Mouse (Mus musculus) right cerebral cortex, adult 18-20 months (tissue): Measurements from ENCODE around the gene Gm11541.
"Not testable (repeated sequence)": the region's sequence is repeated elsewhere in the genome, so short reads cannot be mapped to it uniquely, and the experiment has no call there.

ENCODE experiments used
- DNase-seq: peaks from one replicate; pipeline ENCODE4 v3.0.0; 2022; ENCODE audit warnings: mixed read lengths

Gm11541 gene

DNA sequence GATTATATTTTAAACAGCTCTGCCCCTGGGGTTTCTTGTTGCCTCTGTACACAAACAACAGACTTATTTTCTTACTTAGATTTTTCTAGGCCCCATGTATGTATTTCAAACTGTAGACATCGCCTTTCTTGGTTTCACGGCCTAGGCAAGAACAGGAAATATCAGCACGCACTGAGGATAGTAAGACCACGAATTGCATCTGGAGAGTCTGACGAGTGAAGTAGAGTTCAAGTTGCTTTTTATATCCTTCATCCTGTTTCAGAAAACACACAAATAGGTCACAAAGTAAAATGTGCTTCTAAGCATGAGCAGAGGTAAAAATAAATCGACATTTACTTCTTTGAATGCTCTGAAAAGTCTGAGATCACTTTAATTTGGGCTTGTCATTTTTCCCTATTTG, 8.8 kb downstream of the Gm11541 start:
- no peak for DNase-seq

DNA sequence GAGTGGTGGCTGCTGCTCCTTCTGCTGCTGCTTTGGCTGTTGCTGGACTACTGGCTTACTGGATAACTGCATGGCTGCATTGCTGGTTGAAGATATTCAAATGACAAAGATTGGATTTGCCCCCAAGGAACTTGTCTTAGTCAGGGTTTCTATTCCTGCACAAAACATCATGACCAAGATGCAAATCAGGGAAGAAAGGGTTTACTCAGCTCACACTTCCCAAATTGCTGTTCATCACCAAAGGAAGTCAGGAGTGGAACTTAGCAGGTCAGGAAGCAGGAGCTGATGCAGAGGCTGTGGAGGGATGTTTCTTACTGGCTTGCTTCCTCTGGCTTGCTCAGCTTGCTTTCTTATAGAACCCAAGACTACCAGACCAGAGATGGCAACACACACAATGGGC, 11.8 kb downstream of the Gm11541 start:
- not testable (repeated sequence) for DNase-seq

DNA sequence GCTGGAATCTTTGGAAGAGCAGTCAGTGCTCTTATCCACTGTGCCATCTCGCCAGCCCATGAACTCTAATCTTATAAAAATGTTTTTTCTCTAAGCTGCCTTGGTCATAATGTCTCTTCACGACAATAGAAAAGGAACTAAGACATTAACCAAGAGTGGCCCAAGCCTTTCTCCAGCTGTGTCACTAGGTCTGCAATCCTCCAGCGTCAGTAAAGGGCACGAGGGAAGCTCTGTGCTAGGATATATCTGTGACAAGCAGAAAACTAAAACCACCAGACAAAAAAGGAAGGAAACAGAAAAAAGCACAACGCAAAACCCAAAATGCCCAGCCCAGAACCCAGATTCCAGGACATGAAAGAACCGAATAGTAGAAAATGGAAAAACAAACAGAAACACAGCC, 17.1 kb downstream of the Gm11541 start:
- DNase-seq = no peak

DNA sequence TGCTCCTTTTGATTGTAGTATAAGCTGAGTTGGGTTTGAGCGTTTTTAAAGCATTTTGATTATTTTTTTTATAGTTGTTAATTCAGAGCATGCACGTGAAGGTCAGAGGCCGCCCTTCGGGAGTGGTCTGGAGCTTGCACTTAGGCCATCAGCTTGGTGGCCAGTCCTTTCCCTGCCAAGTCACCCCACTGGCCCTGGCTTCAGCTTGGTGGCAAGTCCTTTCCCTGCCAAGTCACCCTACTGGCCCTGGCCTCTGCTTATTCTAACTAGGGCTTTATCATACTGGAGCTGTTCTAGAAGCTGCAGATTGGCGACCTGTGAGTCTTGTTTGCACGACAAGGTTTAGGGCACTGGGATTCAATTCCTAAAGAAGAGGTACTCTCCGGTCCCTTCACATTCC, 21.9 kb downstream of the Gm11541 start:
- no peak for DNase-seq

DNA sequence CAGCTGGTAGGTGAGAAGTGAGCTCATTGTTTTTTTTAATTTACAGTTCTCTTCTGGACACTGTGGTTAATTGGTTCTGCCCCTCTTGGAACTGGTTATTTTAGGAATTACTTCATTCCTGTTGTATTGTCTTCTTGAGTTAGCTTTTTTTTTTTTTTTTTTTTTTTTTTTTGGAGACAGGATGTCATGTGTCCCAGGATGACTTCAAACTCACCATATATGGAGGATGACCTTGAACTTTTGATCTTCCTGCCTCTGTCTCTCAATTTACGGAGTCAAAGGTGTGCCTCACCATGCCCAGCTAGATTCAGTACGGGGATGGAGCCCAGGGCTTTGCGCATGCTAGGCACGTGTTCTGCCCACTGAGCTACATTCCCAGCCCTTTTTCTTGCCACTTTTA, 22.7 kb downstream of the Gm11541 start:
- no peak for DNase-seq

DNA sequence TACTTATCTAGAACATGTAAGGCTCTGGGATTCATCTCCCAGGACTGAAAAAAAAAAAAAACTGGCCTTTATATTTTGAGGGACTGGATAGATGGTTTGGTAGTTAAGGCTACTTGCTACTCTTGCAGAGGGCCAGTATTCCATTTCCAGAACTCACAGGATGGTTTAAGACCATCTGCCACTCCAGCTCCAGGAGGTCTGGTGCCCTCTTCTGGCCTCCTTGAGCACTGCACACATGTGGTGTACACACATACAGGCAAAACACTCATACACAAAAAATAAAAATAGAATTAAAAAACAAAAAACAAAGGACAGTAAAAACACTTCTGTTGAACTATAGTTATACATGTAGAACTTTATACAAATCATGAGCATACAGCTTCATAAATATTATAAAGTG, 23.7 kb downstream of the Gm11541 start:
- no peak for DNase-seq

DNA sequence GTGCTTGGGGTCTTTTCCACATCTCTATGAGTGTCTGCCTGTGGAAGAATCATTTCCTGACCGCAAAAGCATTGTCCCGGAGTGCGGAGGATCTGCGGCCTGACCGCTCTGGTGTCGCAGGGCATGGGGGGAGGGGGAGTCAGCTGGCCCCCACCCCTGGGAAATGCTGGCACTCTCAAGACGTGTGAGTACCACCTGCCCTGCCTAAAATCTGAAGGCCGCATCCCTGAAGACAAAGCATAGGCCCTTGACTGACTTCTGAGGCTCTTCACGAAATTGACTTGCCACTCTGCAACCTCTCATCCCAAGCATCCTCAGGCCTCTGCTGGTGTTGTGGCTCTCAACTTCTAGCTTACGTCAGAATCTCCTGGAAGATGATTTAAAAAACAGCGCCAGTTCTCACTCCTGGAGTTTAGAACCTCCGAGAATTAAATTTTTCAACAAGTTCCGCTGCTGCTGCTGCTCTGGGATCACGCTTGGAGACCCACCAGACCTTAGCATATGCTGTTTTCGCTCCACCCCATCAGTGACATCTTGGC, 26.6 kb downstream of the Gm11541 start:
- DNase-seq = no peak

DNA sequence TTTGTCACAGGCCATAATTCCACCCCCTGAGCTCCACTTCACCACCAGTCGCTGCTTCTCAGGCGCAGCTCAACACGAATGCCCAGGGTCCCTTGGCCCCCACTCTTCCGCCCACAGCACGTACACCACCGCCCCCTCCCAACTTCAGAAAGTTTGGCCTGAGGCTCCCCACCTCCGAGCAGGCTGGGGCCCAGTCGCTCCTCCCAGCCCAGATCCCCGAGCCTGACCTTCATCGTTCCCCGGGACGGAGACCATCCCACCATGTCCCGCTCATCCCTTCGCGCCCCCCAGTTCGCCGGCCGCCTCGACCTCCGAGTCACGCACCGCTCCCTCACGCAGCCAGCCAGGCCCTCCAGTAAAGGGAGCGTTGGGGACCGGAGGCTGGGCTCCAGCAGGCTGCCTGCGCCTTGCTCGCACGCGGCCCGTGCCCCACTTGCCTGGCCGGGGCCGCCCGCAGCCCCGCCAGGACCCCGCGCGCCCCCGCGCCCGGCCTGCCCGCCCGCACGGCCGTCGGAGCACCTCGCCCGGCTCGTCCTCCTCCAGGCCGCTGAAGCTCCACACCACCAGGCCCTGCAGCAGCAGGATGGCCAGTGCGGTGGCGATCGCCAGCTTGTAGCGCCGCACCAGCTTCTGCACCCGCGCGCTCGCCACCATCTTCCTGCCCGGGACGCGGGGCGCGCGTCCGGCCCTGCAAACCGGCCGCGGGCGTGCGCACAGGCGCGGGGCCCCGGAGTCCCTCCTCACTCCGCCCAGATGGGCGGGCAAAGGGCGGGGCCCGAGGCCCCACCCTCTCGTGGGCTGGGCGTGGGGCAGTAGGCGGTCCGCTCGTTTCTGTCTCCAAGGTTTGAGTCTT, 27.3 kb downstream of the Gm11541 start, which contains the start of gene Xylt2:
Gene Xylt2, minus strand, starts transcription at position 762 of the 853 bp plus-strand sequence.
- peak; percentile 92 for DNase-seq

DNA sequence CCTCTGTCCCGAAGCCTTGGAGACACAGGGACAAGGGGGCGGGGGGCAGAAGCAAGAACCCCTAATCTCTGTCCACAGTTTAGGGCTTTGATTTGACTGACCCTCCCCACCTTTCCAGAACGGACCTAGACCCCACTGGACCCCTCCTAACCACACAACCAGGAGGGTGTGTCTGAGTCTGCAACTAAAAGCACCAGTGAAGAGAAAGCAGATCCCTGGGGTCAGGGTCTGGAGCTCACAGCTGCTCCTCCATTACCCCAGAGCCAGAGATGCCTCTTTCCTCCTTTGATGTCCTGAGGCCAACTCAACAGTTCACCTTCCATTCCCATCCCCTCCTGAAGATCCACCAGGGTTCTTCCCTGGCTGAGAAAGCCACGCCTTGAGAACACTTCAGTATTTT, 28.0 kb downstream of the Gm11541 start:
- DNase-seq = no peak

DNA sequence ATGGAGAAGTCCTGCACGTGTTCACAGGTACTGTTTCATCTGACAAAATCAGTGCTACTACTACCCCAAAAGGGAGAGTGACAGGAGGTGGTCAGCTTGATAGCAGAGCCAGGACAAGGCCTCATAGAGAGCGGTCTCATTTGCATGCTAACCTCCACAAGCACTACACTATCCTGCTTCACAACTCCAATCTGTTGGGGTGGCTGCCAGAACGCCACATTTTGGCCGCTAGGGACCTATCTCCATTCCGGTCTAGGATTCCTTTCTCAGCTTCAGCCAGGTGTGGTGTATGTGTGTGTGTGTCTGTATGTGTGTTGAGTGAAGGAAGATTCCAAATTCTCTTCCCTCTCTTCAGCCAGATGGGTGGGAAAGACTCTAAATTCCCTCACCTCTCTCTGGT, 28.9 kb downstream of the Gm11541 start:
- no peak for DNase-seq

DNA sequence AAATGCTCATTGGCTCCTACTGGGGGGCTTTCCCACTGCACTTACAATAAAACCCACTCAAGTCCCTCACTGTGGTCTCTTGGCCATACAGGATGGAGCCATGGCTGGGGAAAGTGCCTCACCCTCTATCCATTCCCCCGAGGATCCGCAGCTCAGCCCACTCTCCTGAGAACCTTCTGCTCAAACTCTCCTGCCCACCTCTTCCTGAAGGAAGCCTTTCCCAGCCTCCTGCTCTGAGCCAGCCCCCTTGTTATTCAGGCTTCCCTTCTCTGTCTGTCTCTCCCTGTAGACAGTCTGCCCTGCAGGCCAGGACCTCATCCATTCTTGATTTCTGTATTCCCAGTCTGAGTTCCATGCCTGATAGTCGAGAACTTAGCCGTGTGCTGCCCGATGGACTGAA, 29.3 kb downstream of the Gm11541 start:
- peak; percentile 43 for DNase-seq

DNA sequence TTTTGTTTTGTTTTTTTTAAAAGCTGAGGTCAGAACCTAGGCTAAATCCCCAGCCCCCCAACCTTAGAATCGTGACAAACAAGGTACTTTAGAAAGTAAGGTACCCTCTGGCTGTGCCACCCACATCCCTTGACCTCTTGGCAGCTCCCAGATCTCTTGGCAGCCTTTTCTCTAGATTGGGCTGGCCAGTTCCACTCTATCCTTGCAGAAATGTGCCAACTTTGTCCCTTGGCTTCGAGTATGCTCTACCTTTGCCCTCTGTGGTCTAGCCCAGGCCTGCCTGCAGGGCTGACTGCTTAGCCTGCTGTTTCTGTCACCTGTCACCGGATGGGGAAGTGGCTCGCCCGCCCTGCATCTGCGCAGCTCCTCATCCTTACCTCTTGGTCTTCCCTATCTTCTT, 39.0 kb downstream of the Gm11541 start:
- no peak for DNase-seq

DNA sequence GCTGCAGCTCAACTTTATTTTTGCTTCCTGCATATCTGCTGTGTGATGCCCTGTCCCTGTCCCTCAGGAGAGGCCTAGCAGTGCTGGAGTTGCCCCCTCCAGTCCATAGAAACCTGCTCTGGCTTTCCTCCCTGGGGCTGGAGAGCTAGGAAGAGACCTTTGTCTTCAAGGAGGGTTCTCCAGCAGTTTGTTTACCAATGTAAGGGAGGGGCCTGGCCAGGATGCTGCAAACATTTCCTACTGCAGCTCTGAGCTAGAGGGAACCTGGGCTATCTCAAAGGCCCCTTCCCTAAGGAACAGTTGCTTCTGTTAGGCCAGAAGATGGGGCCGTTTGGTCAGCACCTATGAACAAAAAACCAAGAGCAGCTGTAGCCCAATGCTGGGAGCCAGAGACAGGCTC, 43.0 kb downstream of the Gm11541 start:
- no peak for DNase-seq

DNA sequence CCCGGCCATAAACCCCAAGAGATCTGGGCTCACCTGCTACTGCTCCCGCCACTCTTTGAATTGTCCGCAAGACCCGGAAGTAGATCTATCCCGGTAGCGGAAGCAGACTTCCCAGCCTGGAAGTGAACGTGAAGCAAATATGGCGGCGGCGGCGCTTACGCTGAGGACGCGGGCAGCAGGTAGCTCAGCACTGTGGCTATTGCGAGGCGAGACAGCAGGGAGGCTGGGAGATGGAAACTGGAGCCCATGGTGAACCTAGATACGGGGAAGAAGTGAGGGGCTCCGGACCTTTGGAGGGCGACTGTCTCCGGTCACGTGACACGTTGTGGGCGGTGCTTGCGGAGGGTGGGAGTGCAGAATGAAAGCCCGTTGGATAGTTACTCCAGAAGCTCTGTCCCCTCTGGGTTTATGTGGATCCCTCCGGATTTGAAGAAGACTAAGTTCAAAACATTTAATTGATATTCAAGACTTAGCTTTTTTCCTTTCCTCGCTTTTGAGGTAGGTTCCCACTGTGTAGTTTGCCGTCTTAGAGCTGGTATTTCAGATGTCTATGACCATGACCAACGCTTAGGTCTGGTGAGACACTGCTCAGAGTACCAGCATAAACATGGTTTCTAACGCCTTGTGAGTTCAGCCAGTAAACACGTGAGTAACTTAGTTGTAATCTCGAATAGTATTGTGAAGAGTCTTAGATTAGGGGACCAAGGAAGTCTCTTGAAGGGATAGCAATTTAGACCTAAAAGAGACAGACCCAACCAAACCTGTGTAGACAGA, 50.4 kb downstream of the Gm11541 start, which contains the start of the genes Mrpl27 and Eme1:
Gene Mrpl27, plus strand, starts transcription at position 105 of the 774 bp plus-strand sequence.
Gene Eme1, minus strand, starts transcription at position 302 of the 774 bp plus-strand sequence.
- DNase-seq = peak; percentile 88

DNA sequence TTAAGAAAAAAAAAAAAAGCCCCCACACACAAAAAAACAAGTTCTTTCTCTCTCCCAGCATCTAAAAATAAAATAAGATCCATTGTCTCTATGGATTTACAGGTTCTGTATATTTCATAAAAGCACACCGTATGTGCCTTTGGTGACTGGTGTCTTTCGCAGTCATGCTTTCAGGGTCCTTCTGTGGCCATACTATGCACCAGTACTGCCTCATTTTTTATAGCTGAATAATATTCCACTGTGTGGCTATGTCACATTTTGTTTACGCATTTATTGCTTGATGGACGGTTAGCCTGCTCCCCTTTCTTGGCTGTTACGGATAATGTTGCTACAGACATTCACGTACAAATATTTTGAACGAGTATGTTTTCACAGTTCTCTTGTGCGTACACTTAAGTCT, 51.3 kb downstream of the Gm11541 start:
- DNase-seq = no peak

DNA sequence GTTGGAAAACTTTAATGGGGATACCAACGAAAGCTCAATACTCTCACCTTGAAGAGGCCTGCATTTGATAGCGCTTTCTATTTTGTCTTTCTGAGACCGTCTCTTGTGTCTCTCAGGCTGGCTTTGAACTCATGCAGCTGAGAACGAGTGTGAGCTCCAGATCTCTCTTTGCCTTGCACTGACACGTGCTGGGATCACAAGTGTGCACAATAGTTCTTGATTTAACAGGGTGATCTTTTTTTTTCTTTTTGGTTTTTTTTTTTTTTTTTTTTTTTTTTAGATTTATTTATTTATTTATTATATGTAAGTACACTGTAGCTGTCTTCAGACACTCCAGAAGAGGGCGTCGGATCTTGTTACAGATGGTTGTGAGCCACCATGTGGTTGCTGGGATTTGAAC, 53.1 kb downstream of the Gm11541 start:
- not testable (repeated sequence) for DNase-seq

DNA sequence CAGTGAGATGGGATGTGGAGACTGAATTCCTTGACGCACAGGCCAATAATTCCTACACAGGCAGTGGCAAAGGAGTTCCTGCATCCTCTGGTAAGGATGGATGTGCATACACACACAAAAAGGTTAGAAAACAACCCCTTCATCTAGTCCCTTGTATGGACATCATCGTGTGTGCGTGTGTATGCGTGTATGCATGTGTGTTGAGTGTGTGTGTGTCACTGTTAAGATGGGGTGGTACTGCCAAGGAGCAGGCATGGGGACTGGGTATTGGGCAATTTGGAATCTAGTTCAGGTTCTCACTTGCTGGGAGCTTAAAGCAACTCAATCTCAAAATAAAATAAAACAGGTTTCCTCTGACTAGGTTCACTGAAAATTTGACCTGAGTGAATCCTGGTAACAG, 57.8 kb downstream of the Gm11541 start:
- no peak for DNase-seq
